Mouse (Mus musculus): Measurements from ENCODE around the gene Ubac1.

- TF ChIP-seq CTCF (IDR thresholded peaks at IDR 0.05; ENCODE audit: low read depth, low read length) (no peak), POLR2AphosphoS5 (IDR thresholded peaks at IDR 0.05; ENCODE audit: insufficient replicate concordance, low read depth, low read length) (no peak), GATA1 (IDR thresholded peaks at IDR 0.05; ENCODE audit: borderline replicate concordance, low read length) (no peak)
These were observed 7.9 kb downstream of the Ubac1 start for GRCm38 (mm10) chr2:26013674-26014073.
